Mouse (Mus musculus): ENCODE measurements around the gene Rac3. TPM values are rescaled to one million over a fixed set of nuclear protein-coding genes. Genes with fewer than 3 reads are reported as not detected.
A peak's percentile ranks its signal among the peaks of the same experiment; 100 is the strongest.

Rac3 gene
- total and polyA plus RNA-seq, 3 experiments, result 0.70 to 4.6 (median 0.99) TPM

DNA sequence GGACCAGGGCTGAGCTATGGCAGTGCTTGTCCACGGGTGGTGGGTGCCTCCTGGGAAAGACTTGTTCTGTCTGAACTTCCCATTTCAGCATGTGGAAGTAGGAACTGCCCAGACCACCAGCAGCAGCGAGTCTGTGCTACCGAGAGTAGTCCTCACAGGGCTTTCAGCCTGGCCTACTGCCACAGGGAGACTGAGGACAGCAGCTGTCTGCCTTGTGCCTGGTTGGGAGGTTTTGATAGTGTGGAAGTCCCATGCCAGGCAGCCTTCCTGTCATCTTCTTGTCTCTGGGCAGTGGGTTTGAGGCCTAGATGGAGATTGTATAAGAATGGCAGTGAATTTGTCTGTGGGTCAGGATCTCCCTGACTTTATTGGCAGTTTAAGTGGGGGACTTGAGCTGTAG lies 31.9 kb upstream of the Rac3 start:
- no peak for TF ChIP-seq POLR2A (IDR thresholded peaks at IDR 0.05; ENCODE audit: insufficient read depth, low read depth, low read length)
- 0 out of 2 replicates have a peak, but pooled peaks cover 1% of the 10 kb centered on the region for H3K79me2 ChIP-seq (replicated peaks; ENCODE audit: control insufficient read depth, insufficient read depth, low read length)
- intact Hi-C loops (cut with DNase I), result no loop called here
- 66% methylated on average over 3 of the region's 3 CpGs for WGBS
- no peaks in the 10 kb centered on the region for H3K27me3 ChIP-seq (ENCODE audit: control insufficient read depth, insufficient read depth, low read length)
- no peaks in the 10 kb centered on the region for H3K36me3 ChIP-seq (ENCODE audit: control insufficient read depth, insufficient read depth, low read length)
- H3K4me3 ChIP-seq, result no peak overlapping the region
- H3K4me1 ChIP-seq (ENCODE audit: control insufficient read depth, insufficient read depth, low read length), result peaks cover 6% of the 10 kb centered on the region
- DNase-seq, result no peak
- H3K27ac ChIP-seq, result no peak overlapping the region
- H3K9ac ChIP-seq (ENCODE audit: low read depth, low read length), result no peak overlapping the region

DNA sequence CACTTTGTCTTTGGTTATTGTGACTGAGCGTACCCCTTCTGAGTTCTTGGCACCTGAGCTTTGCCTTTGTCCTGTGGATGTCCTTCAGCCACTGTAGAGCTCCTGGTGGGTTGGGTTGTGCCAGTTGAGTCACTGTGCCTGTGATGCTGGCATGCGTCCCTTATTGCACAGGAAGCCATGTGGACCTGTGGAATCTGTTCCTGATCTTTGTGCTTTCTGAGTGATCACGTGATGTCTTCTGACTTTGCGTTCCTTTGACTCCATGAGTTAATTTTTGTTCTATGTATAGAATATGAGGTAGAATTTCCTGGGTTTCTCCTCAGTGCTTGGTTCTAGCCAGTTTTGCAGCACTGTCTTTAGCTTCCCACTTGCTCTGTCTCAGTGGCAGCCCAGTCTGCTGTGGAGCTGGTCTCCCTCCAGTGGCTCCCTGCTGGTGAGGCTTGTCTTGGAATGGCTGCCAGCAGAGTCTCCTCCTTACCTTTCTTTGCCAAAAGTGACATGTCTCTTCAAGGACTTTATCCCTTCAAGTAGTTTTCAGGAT lies 28.7 kb upstream of the Rac3 start:
- TF ChIP-seq EP300 (IDR thresholded peaks at IDR 0.05; ENCODE audit: insufficient read depth, low read depth, low read length), result no peak
- no peak for TF ChIP-seq POLR2A (IDR thresholded peaks at IDR 0.05; ENCODE audit: insufficient read depth, low read depth, low read length)
- no peak for TF ChIP-seq CTCF (IDR thresholded peaks at IDR 0.05)
- DNase-seq, result no peak
- peaks cover 4% of the 10 kb centered on the region for H3K4me1 ChIP-seq (ENCODE audit: control insufficient read depth, insufficient read depth, low read length)
- WGBS, result 49% methylated on average over 4 of the region's 4 CpGs
- intact Hi-C loops (cut with DNase I), result no loop called here
- H3K36me3 ChIP-seq (ENCODE audit: control insufficient read depth, insufficient read depth, low read length), result no peaks in the 10 kb centered on the region
- 0 out of 2 replicates have a peak, but pooled peaks cover 1% of the 10 kb centered on the region for H3K79me2 ChIP-seq (replicated peaks; ENCODE audit: control insufficient read depth, insufficient read depth, low read length)
- H3K27me3 ChIP-seq (ENCODE audit: control insufficient read depth, insufficient read depth, low read length), result no peaks in the 10 kb centered on the region
- H3K9ac ChIP-seq (ENCODE audit: low read depth, low read length), result no peak overlapping the region
- H3K27ac ChIP-seq, result no peak overlapping the region
- no peak overlapping the region for H3K4me3 ChIP-seq

DNA sequence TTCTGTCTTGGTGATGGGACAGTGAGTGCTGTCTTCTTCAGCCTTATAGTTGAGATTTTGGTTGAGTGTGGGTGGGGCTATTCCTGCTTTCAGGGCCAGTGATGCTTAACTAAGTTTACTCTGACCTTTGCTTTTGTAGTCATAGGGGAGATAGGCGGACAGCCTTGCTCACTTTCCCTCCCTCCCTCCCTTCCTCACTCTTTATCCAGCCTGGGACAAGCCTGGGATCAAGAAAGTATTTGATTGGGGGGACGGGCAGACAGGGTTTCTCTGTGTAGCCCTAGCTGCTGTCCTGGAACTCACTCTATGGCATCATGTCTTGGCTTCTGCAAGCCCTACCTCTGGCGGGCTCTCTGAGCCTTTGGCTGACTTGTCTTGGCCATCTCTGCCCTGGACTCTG lies 27.8 kb upstream of the Rac3 start:
- H3K9ac ChIP-seq (ENCODE audit: low read depth, low read length), result no peak overlapping the region
- DNase-seq, result no peak
- H3K27me3 ChIP-seq (ENCODE audit: control insufficient read depth, insufficient read depth, low read length), result no peaks in the 10 kb centered on the region
- 0 out of 2 replicates have a peak, but pooled peaks cover 1% of the 10 kb centered on the region for H3K79me2 ChIP-seq (replicated peaks; ENCODE audit: control insufficient read depth, insufficient read depth, low read length)
- intact Hi-C loops (cut with DNase I), result no loop called here
- H3K36me3 ChIP-seq (ENCODE audit: control insufficient read depth, insufficient read depth, low read length), result no peaks in the 10 kb centered on the region
- peaks cover 4% of the 10 kb centered on the region for H3K4me1 ChIP-seq (ENCODE audit: control insufficient read depth, insufficient read depth, low read length)
- TF ChIP-seq EP300 (IDR thresholded peaks at IDR 0.05; ENCODE audit: insufficient read depth, low read depth, low read length) (no peak), CTCF (IDR thresholded peaks at IDR 0.05) (no peak), POLR2A (IDR thresholded peaks at IDR 0.05; ENCODE audit: insufficient read depth, low read depth, low read length) (no peak)
- no peak overlapping the region for H3K27ac ChIP-seq
- WGBS, result 88% methylated on average over 3 of the region's 3 CpGs
- H3K4me3 ChIP-seq, result no peak overlapping the region

DNA sequence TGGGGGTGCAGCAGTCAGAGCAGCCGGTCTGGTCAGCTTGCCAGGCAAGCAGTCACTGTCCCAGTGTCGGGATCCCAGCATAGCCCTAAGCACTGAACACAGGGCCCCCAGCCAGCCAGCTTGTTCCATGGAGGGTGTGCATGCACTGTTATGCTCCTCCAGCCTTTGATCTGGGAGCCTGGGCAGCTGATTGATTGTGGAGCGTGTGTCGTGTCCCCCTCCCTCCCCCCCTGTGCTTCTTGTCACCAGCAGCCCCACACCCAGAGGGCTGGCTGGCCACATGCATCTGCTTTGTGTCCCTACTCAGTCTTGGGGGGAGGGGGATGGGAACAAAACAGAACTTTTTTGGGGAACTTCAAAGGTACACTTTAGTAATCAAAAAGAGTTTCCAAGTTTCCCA lies 26.1 kb upstream of the Rac3 start:
- Histone ChIP-seq H3K27me3 (ENCODE audit: control insufficient read depth, insufficient read depth, low read length) (no peaks in the 10 kb centered on the region), H3K79me2 (replicated peaks; ENCODE audit: control insufficient read depth, insufficient read depth, low read length) (no peaks in the 10 kb centered on the region), H3K27ac (no peak overlapping the region), H3K9ac (ENCODE audit: low read depth, low read length) (no peak overlapping the region), H3K36me3 (ENCODE audit: control insufficient read depth, insufficient read depth, low read length) (no peaks in the 10 kb centered on the region), H3K4me3 (no peak overlapping the region), H3K4me1 (ENCODE audit: control insufficient read depth, insufficient read depth, low read length) (peaks cover 4% of the 10 kb centered on the region)
- intact Hi-C loops (cut with DNase I), result no loop called here
- no peak for DNase-seq
- 75% methylated on average over 4 of the region's 4 CpGs for WGBS
- TF ChIP-seq POLR2A (IDR thresholded peaks at IDR 0.05; ENCODE audit: insufficient read depth, low read depth, low read length) (no peak), EP300 (IDR thresholded peaks at IDR 0.05; ENCODE audit: insufficient read depth, low read depth, low read length) (no peak), CTCF (IDR thresholded peaks at IDR 0.05) (no peak)

DNA sequence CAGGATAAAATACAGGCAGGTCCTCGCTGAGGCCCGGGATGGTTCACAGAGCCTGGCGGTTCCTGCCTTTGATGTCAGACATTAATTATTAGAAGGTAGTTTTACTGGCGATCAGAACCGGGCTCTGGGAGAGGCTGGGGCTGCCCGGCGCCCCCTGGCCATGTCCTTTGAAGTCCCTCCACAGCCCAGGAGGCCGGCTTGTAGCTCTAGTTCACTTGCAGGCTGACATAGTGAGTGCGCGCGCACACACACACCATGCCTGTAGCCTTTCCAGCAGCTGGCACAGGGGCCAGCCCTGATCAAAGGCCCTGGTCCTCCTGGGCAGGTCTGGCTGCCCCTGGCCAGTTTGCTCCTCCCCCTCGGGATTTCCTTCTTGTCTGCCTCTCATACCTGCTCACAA lies 25.6 kb upstream of the Rac3 start:
- no peaks in the 10 kb centered on the region for H3K27me3 ChIP-seq (ENCODE audit: control insufficient read depth, insufficient read depth, low read length)
- 90% methylated on average over 12 of the region's 12 CpGs for WGBS
- H3K4me1 ChIP-seq (ENCODE audit: control insufficient read depth, insufficient read depth, low read length), result peaks cover 4% of the 10 kb centered on the region
- H3K4me3 ChIP-seq, result no peak overlapping the region
- H3K27ac ChIP-seq, result no peak overlapping the region
- no peak overlapping the region for H3K9ac ChIP-seq (ENCODE audit: low read depth, low read length)
- TF ChIP-seq POLR2A (IDR thresholded peaks at IDR 0.05; ENCODE audit: insufficient read depth, low read depth, low read length) (no peak), CTCF (IDR thresholded peaks at IDR 0.05) (no peak), EP300 (IDR thresholded peaks at IDR 0.05; ENCODE audit: insufficient read depth, low read depth, low read length) (no peak)
- intact Hi-C loops (cut with DNase I), result no loop called here
- H3K79me2 ChIP-seq (replicated peaks; ENCODE audit: control insufficient read depth, insufficient read depth, low read length), result no peaks in the 10 kb centered on the region
- DNase-seq, result no peak
- H3K36me3 ChIP-seq (ENCODE audit: control insufficient read depth, insufficient read depth, low read length), result no peaks in the 10 kb centered on the region

DNA sequence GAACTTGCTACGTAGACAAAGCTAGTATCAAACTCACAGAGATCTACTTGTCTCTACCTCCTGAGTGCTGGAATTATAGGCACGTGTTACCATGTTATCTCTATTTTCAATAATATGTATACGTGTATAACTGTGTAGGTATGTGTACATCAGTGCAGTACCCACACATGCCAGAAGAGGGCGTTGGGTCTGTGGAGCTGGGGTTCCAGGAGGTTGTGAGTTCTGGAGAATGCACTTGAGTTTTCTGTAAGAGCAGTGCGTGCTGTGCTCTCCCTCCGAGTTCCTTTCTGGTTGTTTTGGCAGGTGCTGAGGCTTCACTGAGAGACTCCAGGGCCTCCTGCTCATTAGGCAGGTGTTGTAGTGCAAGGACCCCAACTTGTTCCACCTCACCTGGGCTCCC lies 24.7 kb upstream of the Rac3 start:
- TF ChIP-seq CTCF (IDR thresholded peaks at IDR 0.05), result peak; percentile 50
- TF ChIP-seq POLR2A (IDR thresholded peaks at IDR 0.05; ENCODE audit: insufficient read depth, low read depth, low read length), result no peak
- intact Hi-C loops (cut with DNase I), result no loop called here
- Histone ChIP-seq H3K27ac (no peak overlapping the region), H3K27me3 (ENCODE audit: control insufficient read depth, insufficient read depth, low read length) (no peaks in the 10 kb centered on the region), H3K36me3 (ENCODE audit: control insufficient read depth, insufficient read depth, low read length) (no peaks in the 10 kb centered on the region), H3K79me2 (replicated peaks; ENCODE audit: control insufficient read depth, insufficient read depth, low read length) (no peaks in the 10 kb centered on the region), H3K4me1 (ENCODE audit: control insufficient read depth, insufficient read depth, low read length) (peaks cover 4% of the 10 kb centered on the region), H3K4me3 (no peak overlapping the region), H3K9ac (ENCODE audit: low read depth, low read length) (no peak overlapping the region)
- WGBS, result 93% methylated on average over 6 of the region's 6 CpGs
- no peak for DNase-seq
